Mouse (Mus musculus): ENCODE data around the gene Ptrh1. TPM values are rescaled to one million over a fixed set of nuclear protein-coding genes. Genes with fewer than 3 reads are reported as not detected.

Gene Ptrh1
- polyA plus RNA-seq, 1 experiment from 2014 or later = 4.1 TPM

GRCm38 (mm10) chr2:32816497-32816896 is 40.9 kb downstream of the Ptrh1 start:
- Histone ChIP-seq H3K4me3 (replicated peaks) (no peak overlapping the region), H3K4me1 (replicated peaks) (no peaks in the 10 kb centered on the region), H3K27me3 (no peaks in the 10 kb centered on the region), H3K9ac (replicated peaks) (no peak overlapping the region), H3K36me3 (peaks cover 67% of the 10 kb centered on the region), H3K4me2 (replicated peaks) (no peak overlapping the region), H3K27ac (no peak overlapping the region), H3K9me3 (no peaks in the 10 kb centered on the region)
- no peak for ATAC-seq
- 92% methylated on average over 2 of the region's 2 CpGs for WGBS

GRCm38 (mm10) chr2:32816946-32817581 is 41.5 kb downstream of the Ptrh1 start:
- no peaks in the 10 kb centered on the region for H3K4me1 ChIP-seq (replicated peaks)
- peaks cover 65% of the 10 kb centered on the region for H3K36me3 ChIP-seq
- H3K9ac ChIP-seq (replicated peaks) = no peak overlapping the region
- H3K4me2 ChIP-seq (replicated peaks) = no peak overlapping the region
- H3K9me3 ChIP-seq = no peaks in the 10 kb centered on the region
- no peak overlapping the region for H3K4me3 ChIP-seq (replicated peaks)
- ATAC-seq = no peak
- 71% methylated on average over 17 of the region's 17 CpGs for whole genome bisulfite sequencing
- H3K27me3 ChIP-seq = no peaks in the 10 kb centered on the region
- peak overlapping the region; percentile 51 for H3K27ac ChIP-seq

GRCm38 (mm10) chr2:32817589-32817988 is 42.0 kb downstream of the Ptrh1 start:
- no peaks in the 10 kb centered on the region for H3K4me1 ChIP-seq (replicated peaks)
- peak overlapping the region; percentile 1; the same call in 1 of the 2 replicates for H3K9ac ChIP-seq (replicated peaks)
- H3K27me3 ChIP-seq = no peaks in the 10 kb centered on the region
- H3K27ac ChIP-seq = peak overlapping the region; percentile 44; the same call in 1 of the 2 replicates
- ATAC-seq = no peak
- no peak overlapping the region for H3K4me3 ChIP-seq (replicated peaks)
- WGBS = 71% methylated on average over 7 of the region's 7 CpGs
- H3K36me3 ChIP-seq = peaks cover 62% of the 10 kb centered on the region
- no peak overlapping the region for H3K4me2 ChIP-seq (replicated peaks)
- no peaks in the 10 kb centered on the region for H3K9me3 ChIP-seq

- no peaks in the 10 kb centered on the region for H3K9me3 ChIP-seq
- 95% methylated on average over 5 of the region's 5 CpGs for WGBS
- no peak overlapping the region for H3K4me2 ChIP-seq (replicated peaks)
- H3K4me1 ChIP-seq (replicated peaks) = peaks cover 4% of the 10 kb centered on the region; the same call in 1 of the 2 replicates
- ATAC-seq = no peak
- no peak overlapping the region for H3K9ac ChIP-seq (replicated peaks)
- H3K4me3 ChIP-seq (replicated peaks) = no peak overlapping the region
- no peak overlapping the region for H3K27ac ChIP-seq
- peaks cover 62% of the 10 kb centered on the region for H3K36me3 ChIP-seq
- H3K27me3 ChIP-seq = no peaks in the 10 kb centered on the region
Measured at GRCm38 (mm10) chr2:32818208-32818607, 42.6 kb downstream of the Ptrh1 start.

- no peaks in the 10 kb centered on the region for H3K9me3 ChIP-seq
- 0 out of 2 replicates have a peak, but pooled peaks have one; percentile 45 for ATAC-seq
Measured at GRCm38 (mm10) chr2:32821041-32821802, 45.6 kb downstream of the Ptrh1 start.

GRCm38 (mm10) chr2:32822643-32823042 is 47.1 kb downstream of the Ptrh1 start:
- H3K4me1 ChIP-seq (replicated peaks) = peaks cover 19% of the 10 kb centered on the region
- no peak for ATAC-seq
- WGBS = 80% methylated on average over 6 of the region's 6 CpGs
- no peaks in the 10 kb centered on the region for H3K9me3 ChIP-seq
- H3K4me2 ChIP-seq (replicated peaks) = no peak overlapping the region
- H3K27me3 ChIP-seq = no peaks in the 10 kb centered on the region
- H3K9ac ChIP-seq (replicated peaks) = 0 out of 2 replicates have a peak overlapping the region, but pooled peaks have one; percentile 19
- H3K36me3 ChIP-seq = peaks cover 31% of the 10 kb centered on the region
- H3K27ac ChIP-seq = no peak overlapping the region
- no peak overlapping the region for H3K4me3 ChIP-seq (replicated peaks)

More at GRCm38 (mm10) chr2:32821041-32821802, 45.6 kb downstream of the Ptrh1 start:
- Histone ChIP-seq H3K9ac (replicated peaks) (no peak overlapping the region), H3K4me2 (replicated peaks) (no peak overlapping the region), H3K4me1 (replicated peaks) (peaks cover 19% of the 10 kb centered on the region), H3K4me3 (replicated peaks) (no peak overlapping the region), H3K36me3 (peaks cover 40% of the 10 kb centered on the region), H3K27me3 (no peaks in the 10 kb centered on the region), H3K27ac (no peak overlapping the region)
- WGBS = 73% methylated on average over 11 of the region's 11 CpGs

GRCm38 (mm10) chr2:32823153-32823552 is 47.6 kb downstream of the Ptrh1 start:
- WGBS = 61% methylated on average over 11 of the region's 11 CpGs
- H3K9ac ChIP-seq (replicated peaks) = no peak overlapping the region; the same call in 1 of the 2 replicates
- no peaks in the 10 kb centered on the region for H3K27me3 ChIP-seq
- no peak for ATAC-seq
- no peak overlapping the region for H3K4me2 ChIP-seq (replicated peaks)
- H3K4me3 ChIP-seq (replicated peaks) = no peak overlapping the region
- peaks cover 25% of the 10 kb centered on the region for H3K36me3 ChIP-seq
- no peaks in the 10 kb centered on the region for H3K9me3 ChIP-seq
- 0 out of 2 replicates have a peak overlapping the region, but pooled peaks have one; percentile 1 for H3K27ac ChIP-seq
- H3K4me1 ChIP-seq (replicated peaks) = peaks cover 19% of the 10 kb centered on the region

GRCm38 (mm10) chr2:32823579-32824154 is 48.1 kb downstream of the Ptrh1 start:
- H3K27ac ChIP-seq = peak overlapping the region; percentile 19; the same call in 1 of the 2 replicates
- H3K9me3 ChIP-seq = no peaks in the 10 kb centered on the region
- no peak for ATAC-seq
- H3K4me3 ChIP-seq (replicated peaks) = no peak overlapping the region
- no peak overlapping the region for H3K4me2 ChIP-seq (replicated peaks)
- no peaks in the 10 kb centered on the region for H3K27me3 ChIP-seq
- no peak overlapping the region for H3K9ac ChIP-seq (replicated peaks)
- H3K36me3 ChIP-seq = peaks cover 24% of the 10 kb centered on the region; the same call in 1 of the 2 replicates
- peaks cover 19% of the 10 kb centered on the region for H3K4me1 ChIP-seq (replicated peaks)
- 58% methylated on average over 8 of the region's 8 CpGs for WGBS

GRCm38 (mm10) chr2:32824181-32824580 is 48.6 kb downstream of the Ptrh1 start:
- peaks cover 23% of the 10 kb centered on the region for H3K4me1 ChIP-seq (replicated peaks)
- no peak for ATAC-seq
- H3K4me2 ChIP-seq (replicated peaks) = no peak overlapping the region
- peak overlapping the region; percentile 33; the same call in 1 of the 2 replicates for H3K9ac ChIP-seq (replicated peaks)
- H3K4me3 ChIP-seq (replicated peaks) = no peak overlapping the region
- peaks cover 20% of the 10 kb centered on the region; the same call in 1 of the 2 replicates for H3K36me3 ChIP-seq
- no peaks in the 10 kb centered on the region for H3K9me3 ChIP-seq
- H3K27ac ChIP-seq = peak overlapping the region; percentile 19; the same call in 1 of the 2 replicates
- 26% methylated on average over 8 of the region's 8 CpGs for WGBS
- H3K27me3 ChIP-seq = no peaks in the 10 kb centered on the region

GRCm38 (mm10) chr2:32824778-32825177 is 49.2 kb downstream of the Ptrh1 start:
- no peaks in the 10 kb centered on the region for H3K9me3 ChIP-seq
- H3K27ac ChIP-seq = no peak overlapping the region
- H3K36me3 ChIP-seq = peaks cover 15% of the 10 kb centered on the region; the same call in 1 of the 2 replicates
- ATAC-seq = no peak
- H3K4me2 ChIP-seq (replicated peaks) = no peak overlapping the region
- WGBS = 88% methylated on average over 1 of the region's 1 CpGs
- H3K4me3 ChIP-seq (replicated peaks) = no peak overlapping the region
- H3K9ac ChIP-seq (replicated peaks) = no peak overlapping the region
- peaks cover 29% of the 10 kb centered on the region for H3K4me1 ChIP-seq (replicated peaks)
- H3K27me3 ChIP-seq = no peaks in the 10 kb centered on the region

GRCm38 (mm10) chr2:32825796-32826195 is 50.2 kb downstream of the Ptrh1 start:
- no peak overlapping the region for H3K4me3 ChIP-seq (replicated peaks)
- no peak for ATAC-seq
- H3K36me3 ChIP-seq = peaks cover 13% of the 10 kb centered on the region; the same call in 1 of the 2 replicates
- peaks cover 29% of the 10 kb centered on the region for H3K4me1 ChIP-seq (replicated peaks)
- H3K9me3 ChIP-seq = no peaks in the 10 kb centered on the region
- 88% methylated on average over 6 of the region's 6 CpGs for WGBS
- H3K27me3 ChIP-seq = no peaks in the 10 kb centered on the region
- no peak overlapping the region for H3K4me2 ChIP-seq (replicated peaks)
- no peak overlapping the region for H3K9ac ChIP-seq (replicated peaks)
- no peak overlapping the region for H3K27ac ChIP-seq
